Mouse (Mus musculus) liver, embryonic 15.5 days (tissue): ENCODE results near the gene Tmem175. TPM values are rescaled to one million over a fixed set of nuclear protein-coding genes. Genes with fewer than 3 reads are reported as not detected.

Source experiments
- ATAC-seq: fragments of 200-750 bp; cut with Nextera tagmentation; 2 replicates; pipeline ENCODE4 v1.8.0; 2017; ENCODE audit warnings: moderate number of reproducible peaks, mild to moderate bottlenecking, moderate library complexity; ENCODE audit not compliant: insufficient read depth
- H3K27ac ChIP-seq: fragments of 300-500 bp; sonication (generic); replicated peaks from 2 replicates; pipeline ENCODE4 v1.5.1; 2015; ENCODE audit warnings: mild to moderate bottlenecking, inconsistent platforms
- H3K27me3 ChIP-seq: fragments of 300-500 bp; sonication (generic); 2 replicates; pipeline ENCODE4 v1.6.1; 2015; ENCODE audit warnings: mild to moderate bottlenecking, inconsistent platforms
- H3K36me3 ChIP-seq: fragments of 300-500 bp; sonication (generic); replicated peaks from 2 replicates; pipeline ENCODE4 v1.6.1; 2015; ENCODE audit warnings: moderate library complexity, mild to moderate bottlenecking, inconsistent platforms
- H3K4me1 ChIP-seq: fragments of 300-500 bp; sonication (generic); replicated peaks from 2 replicates; pipeline ENCODE4 v1.6.1; 2015; ENCODE audit warnings: inconsistent platforms
- H3K4me2 ChIP-seq: fragments of 300-500 bp; sonication (generic); 2 replicates; pipeline ENCODE4 v1.6.1; 2015; ENCODE audit warnings: moderate library complexity, mild to moderate bottlenecking, inconsistent platforms
- H3K4me3 ChIP-seq: fragments of 300-500 bp; sonication (generic); replicated peaks from 2 replicates; pipeline ENCODE4 v1.5.1; 2015; ENCODE audit warnings: mild to moderate bottlenecking, inconsistent platforms
- H3K9ac ChIP-seq: fragments of 300-500 bp; sonication (generic); 2 replicates; pipeline ENCODE4 v1.6.1; 2015; ENCODE audit warnings: moderate library complexity, mild to moderate bottlenecking, inconsistent platforms
- H3K9me3 ChIP-seq: fragments of 300-500 bp; sonication (generic); replicated peaks from 2 replicates; pipeline ENCODE4 v1.6.1; 2016; ENCODE audit warnings: inconsistent platforms
- WGBS: fragments of 180-500 bp; shearing (Covaris S2); methylation state at CpG from one replicate; pipeline ENCODE4 v1.1.7; 2015; ENCODE audit warnings: mixed read lengths; ENCODE audit not compliant: insufficient replicate concordance; 5-methylcytosine and 5-hydroxymethylcytosine counted together
- polyA plus RNA-seq: library from polyadenylated mRNA; unstranded; fragments of >200 nt; fragmentation: Nextera tagmentation; extraction: Ambion mirVana; gene quantifications from 2 replicates; pipeline ENCODE4 v1.2.1, GENCODE M21; 2015

Tmem175 gene
- polyA plus RNA-seq, 1 experiment from 2014 or later: 10.5 TPM

DNA sequence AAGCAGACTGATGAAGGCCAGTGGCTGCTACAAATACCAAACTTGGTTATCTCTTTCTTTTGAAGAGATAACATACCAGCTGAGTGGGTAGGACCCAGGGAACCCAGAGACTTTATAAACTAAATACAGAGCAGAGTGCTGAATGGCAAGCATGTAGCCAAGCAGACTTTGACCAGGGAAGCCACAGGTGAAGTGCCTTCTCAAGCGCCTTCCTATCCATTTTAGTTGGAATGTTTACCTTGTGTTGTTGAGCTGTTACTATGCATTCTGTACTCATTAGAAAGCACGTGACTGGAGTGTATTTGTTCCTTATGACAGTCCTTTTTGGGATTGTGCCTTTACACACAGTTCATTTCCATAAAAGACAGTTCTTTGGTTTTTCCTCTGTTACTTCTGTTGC, 14.1 kb downstream of the Tmem175 start:
- Histone ChIP-seq H3K9ac (no peak overlapping the region), H3K27ac (no peak overlapping the region), H3K4me2 (no peak overlapping the region), H3K27me3 (no peaks in the 10 kb centered on the region), H3K9me3 (no peaks in the 10 kb centered on the region), H3K36me3 (peaks cover 41% of the 10 kb centered on the region), H3K4me3 (no peak overlapping the region), H3K4me1 (no peaks in the 10 kb centered on the region)
- ATAC-seq: no peak
- 63% methylated on average over 2 of the region's 2 CpGs for WGBS

DNA sequence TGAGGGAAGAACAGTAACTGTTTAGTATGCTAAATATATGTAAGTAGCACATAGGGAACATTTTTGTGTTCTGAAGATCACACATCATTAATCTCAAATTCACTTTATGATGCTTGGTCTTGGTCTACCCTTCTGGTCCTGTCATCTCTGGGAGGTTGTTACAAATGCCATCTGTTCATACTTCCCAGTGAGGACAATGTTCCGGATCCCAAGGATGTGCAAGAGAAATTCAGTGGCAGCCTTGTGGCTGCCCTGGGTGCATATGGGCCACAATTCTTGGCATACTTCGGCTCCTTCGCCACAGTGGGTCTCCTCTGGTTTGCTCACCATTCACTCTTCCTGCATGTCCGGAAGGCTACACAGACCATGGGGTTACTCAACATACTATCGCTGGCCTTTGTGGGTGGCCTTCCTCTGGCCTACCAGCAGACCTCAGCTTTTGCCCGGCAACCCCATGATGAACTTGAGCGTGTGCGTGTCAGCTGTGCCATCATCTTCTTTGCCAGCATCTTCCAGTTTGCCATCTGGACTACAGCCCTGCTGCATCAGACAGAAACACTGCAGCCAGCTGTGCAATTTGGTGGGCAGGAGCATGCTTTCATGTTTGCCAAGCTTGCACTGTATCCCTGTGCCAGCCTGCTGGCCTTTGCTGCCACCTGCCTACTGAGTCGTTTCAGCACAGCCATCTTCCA, 16.2 kb downstream of the Tmem175 start:
- H3K9me3 ChIP-seq: no peaks in the 10 kb centered on the region
- no peak overlapping the region for H3K27ac ChIP-seq
- no peaks in the 10 kb centered on the region for H3K4me1 ChIP-seq
- H3K4me3 ChIP-seq: no peak overlapping the region
- 78% methylated on average over 9 of the region's 9 CpGs for WGBS
- H3K9ac ChIP-seq: no peak overlapping the region
- H3K36me3 ChIP-seq: peaks cover 54% of the 10 kb centered on the region
- no peak for ATAC-seq
- no peak overlapping the region for H3K4me2 ChIP-seq
- no peaks in the 10 kb centered on the region for H3K27me3 ChIP-seq

GRCm38 (mm10) chr5:108646343-108646660, 16.7 kb downstream of the Tmem175 start:
- H3K4me2 ChIP-seq: no peak overlapping the region
- H3K9me3 ChIP-seq: no peaks in the 10 kb centered on the region
- H3K4me3 ChIP-seq: no peak overlapping the region
- ATAC-seq: no peak
- no peaks in the 10 kb centered on the region for H3K27me3 ChIP-seq
- no peak overlapping the region for H3K9ac ChIP-seq
- H3K36me3 ChIP-seq: peaks cover 54% of the 10 kb centered on the region
- no peak overlapping the region for H3K27ac ChIP-seq
- WGBS: 79% methylated on average over 3 of the region's 3 CpGs
- H3K4me1 ChIP-seq: no peaks in the 10 kb centered on the region

DNA sequence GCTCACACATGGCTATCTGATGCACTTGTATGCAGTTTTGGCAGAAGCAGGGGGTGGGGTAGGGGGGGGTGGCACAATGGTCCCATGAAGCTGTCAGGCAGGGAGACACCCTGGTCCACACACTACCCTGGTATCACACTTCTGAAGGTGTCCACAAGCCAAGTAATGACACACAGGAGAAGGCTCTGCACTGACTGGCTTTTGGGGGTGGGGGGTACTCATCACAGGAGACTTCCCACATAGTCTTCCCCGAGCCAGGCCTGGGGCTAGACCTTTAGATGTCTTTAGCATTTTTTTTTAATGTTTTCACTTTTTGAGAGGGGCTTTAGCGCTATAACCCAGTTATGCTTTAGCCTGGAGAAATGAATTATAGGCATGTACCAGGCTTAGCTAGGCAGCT, 17.7 kb downstream of the Tmem175 start:
- Histone ChIP-seq H3K27me3 (no peaks in the 10 kb centered on the region), H3K27ac (no peak overlapping the region), H3K9ac (no peak overlapping the region), H3K4me1 (no peaks in the 10 kb centered on the region), H3K36me3 (peaks cover 57% of the 10 kb centered on the region), H3K4me3 (no peak overlapping the region), H3K9me3 (no peaks in the 10 kb centered on the region), H3K4me2 (no peak overlapping the region)
- 73% methylated on average over 2 of the region's 2 CpGs for WGBS
- ATAC-seq: no peak

- ATAC-seq: no peak
- Histone ChIP-seq H3K4me2 (no peak overlapping the region), H3K36me3 (peaks cover 57% of the 10 kb centered on the region), H3K9ac (no peak overlapping the region), H3K27me3 (no peaks in the 10 kb centered on the region), H3K9me3 (no peaks in the 10 kb centered on the region), H3K4me3 (no peak overlapping the region), H3K27ac (no peak overlapping the region), H3K4me1 (no peaks in the 10 kb centered on the region)
- WGBS: 55% methylated on average over 2 of the region's 2 CpGs
Measured at GRCm38 (mm10) chr5:108647820-108648465, 18.4 kb downstream of the Tmem175 start.

GRCm38 (mm10) chr5:108648937-108649576, 19.5 kb downstream of the Tmem175 start:
- Histone ChIP-seq H3K4me1 (no peaks in the 10 kb centered on the region), H3K9ac (no peak overlapping the region), H3K27ac (no peak overlapping the region), H3K4me3 (no peak overlapping the region), H3K36me3 (peaks cover 65% of the 10 kb centered on the region), H3K9me3 (no peaks in the 10 kb centered on the region), H3K4me2 (no peak overlapping the region), H3K27me3 (no peaks in the 10 kb centered on the region)
- WGBS: 84% methylated on average over 11 of the region's 11 CpGs
- no peak for ATAC-seq

GRCm38 (mm10) chr5:108650341-108650740, 20.8 kb downstream of the Tmem175 start:
- 76% methylated on average over 7 of the region's 7 CpGs for WGBS
- Histone ChIP-seq H3K36me3 (peaks cover 71% of the 10 kb centered on the region), H3K4me3 (no peak overlapping the region), H3K4me2 (no peak overlapping the region), H3K27me3 (no peaks in the 10 kb centered on the region), H3K9ac (no peak overlapping the region), H3K4me1 (no peaks in the 10 kb centered on the region), H3K27ac (no peak overlapping the region), H3K9me3 (no peaks in the 10 kb centered on the region)
- no peak for ATAC-seq

DNA sequence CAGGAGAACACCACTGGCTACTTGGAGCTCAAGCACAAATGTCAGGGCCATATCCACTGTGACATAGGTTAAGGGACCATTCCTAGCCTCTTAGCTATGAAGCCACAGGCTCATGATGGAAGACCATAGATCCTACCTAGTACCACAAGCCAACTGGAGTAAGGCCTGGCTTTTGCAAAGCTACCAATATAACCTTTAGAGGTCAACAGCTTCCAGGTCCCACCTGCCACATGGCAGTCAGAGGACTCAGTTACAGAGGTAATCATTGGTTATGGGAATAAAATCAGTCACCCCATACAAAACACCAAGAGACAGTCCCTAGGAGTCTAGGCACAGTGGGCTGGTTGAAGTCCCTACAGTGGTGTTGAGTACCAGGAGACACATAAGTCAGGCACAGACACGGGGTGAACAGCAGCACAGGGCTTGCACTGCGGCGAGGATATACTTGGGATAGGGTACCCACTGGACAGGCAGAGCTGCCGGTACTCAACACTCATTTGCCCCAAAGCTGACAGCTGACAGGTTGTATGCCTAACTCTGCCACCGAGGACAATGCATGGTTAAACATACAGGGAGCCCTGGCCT, 21.7 kb downstream of the Tmem175 start:
- 58% methylated on average over 5 of the region's 5 CpGs for WGBS
- no peak overlapping the region for H3K27ac ChIP-seq
- peaks cover 71% of the 10 kb centered on the region for H3K36me3 ChIP-seq
- no peaks in the 10 kb centered on the region for H3K9me3 ChIP-seq
- no peaks in the 10 kb centered on the region for H3K4me1 ChIP-seq
- no peak overlapping the region for H3K4me3 ChIP-seq
- no peak overlapping the region for H3K9ac ChIP-seq
- H3K27me3 ChIP-seq: no peaks in the 10 kb centered on the region
- no peak overlapping the region for H3K4me2 ChIP-seq
- ATAC-seq: no peak

DNA sequence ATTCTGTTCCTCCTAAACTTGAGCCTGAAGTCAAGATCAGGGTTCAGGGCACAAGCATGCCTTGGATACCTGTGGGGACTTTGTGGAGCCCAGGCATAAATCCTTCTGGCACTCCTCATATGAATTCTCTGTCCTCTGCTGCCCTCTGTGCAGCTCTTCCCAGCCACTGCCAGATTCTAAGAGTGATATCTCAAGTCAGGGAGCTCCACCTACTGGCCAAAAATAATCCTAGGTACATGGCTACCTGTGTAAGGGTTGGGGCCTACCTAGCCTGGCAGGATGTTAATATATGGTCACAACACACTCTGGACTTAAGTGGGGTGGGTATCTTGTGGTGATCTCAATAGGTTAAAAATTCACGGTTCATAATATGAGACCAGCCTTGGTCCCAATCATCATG, 22.3 kb downstream of the Tmem175 start:
- Histone ChIP-seq H3K9me3 (no peaks in the 10 kb centered on the region), H3K4me3 (no peak overlapping the region), H3K4me1 (no peaks in the 10 kb centered on the region), H3K9ac (no peak overlapping the region), H3K27ac (no peak overlapping the region), H3K4me2 (no peak overlapping the region), H3K27me3 (no peaks in the 10 kb centered on the region), H3K36me3 (peaks cover 65% of the 10 kb centered on the region)
- 41% methylated on average over 1 of the region's 1 CpGs for WGBS
- peak; percentile 47; the same call in 1 of the 2 replicates for ATAC-seq

DNA sequence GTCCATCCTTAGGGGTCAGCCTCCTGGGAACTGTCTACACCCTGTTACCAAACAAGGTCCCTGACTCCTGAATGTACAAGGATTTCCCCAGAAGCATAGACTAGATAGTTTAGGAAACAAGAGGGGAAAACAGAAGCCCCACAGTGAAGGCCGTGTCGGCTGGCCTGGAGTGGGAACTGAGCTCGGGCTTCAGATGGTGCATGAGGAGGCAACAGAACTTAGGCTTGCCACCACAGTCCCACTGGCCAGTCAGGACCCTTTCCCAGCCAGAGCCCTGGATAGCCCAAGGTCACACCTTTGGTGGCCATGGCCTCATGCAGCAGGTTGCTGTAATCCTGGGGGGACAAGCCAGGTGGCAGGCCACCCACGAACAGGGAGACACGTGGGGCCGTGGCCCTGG, 23.8 kb downstream of the Tmem175 start:
- H3K9ac ChIP-seq: no peak overlapping the region
- no peaks in the 10 kb centered on the region for H3K27me3 ChIP-seq
- H3K9me3 ChIP-seq: no peaks in the 10 kb centered on the region
- no peak for ATAC-seq
- peaks cover 64% of the 10 kb centered on the region for H3K36me3 ChIP-seq
- H3K4me2 ChIP-seq: no peak overlapping the region
- H3K4me1 ChIP-seq: peaks cover 5% of the 10 kb centered on the region; the same call in 1 of the 2 replicates
- 91% methylated on average over 6 of the region's 6 CpGs for WGBS
- H3K4me3 ChIP-seq: no peak overlapping the region
- no peak overlapping the region for H3K27ac ChIP-seq

DNA sequence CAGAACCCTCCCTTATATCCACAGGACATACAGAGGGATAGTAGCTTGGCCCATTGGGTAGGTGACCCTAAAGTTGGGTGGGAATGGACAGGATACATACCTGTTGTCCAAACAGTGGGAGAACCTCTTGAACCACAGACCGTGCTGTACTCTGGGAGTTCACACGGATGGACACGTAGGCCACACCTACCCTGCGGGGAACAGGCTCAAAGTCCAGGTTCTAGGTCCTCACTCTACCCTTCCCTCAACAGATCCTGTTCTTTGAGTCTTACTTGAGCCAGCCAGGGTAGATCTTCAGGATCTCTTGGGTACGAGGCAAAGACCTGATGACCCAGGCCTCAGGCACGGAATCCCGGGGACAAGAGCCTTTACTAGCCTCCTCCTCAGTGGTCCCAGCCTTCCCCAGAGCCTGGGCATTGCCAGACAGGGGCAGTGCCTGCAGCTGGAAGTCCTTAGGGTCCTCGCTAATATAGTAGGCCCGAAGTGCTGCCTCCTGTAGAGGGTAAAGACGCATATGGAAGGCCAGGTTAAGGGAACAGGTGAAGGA, 24.9 kb downstream of the Tmem175 start:
- H3K27me3 ChIP-seq: no peaks in the 10 kb centered on the region
- H3K27ac ChIP-seq: no peak overlapping the region
- H3K9ac ChIP-seq: no peak overlapping the region
- no peak overlapping the region for H3K4me3 ChIP-seq
- peaks cover 13% of the 10 kb centered on the region for H3K4me1 ChIP-seq
- H3K9me3 ChIP-seq: no peaks in the 10 kb centered on the region
- 83% methylated on average over 10 of the region's 10 CpGs for WGBS
- peaks cover 61% of the 10 kb centered on the region for H3K36me3 ChIP-seq
- no peak overlapping the region for H3K4me2 ChIP-seq
- ATAC-seq: no peak
